Mouse (Mus musculus) neural tube, embryonic 11.5 days (tissue): ENCODE data around the gene Myo15b. TPM values are rescaled to one million over a fixed set of nuclear protein-coding genes. Genes with fewer than 3 reads are reported as not detected.

ENCODE experiments used
- ATAC-seq: fragments of 200-750 bp; cut with Nextera tagmentation; 2 replicates; pipeline ENCODE4 v1.8.0; 2017; ENCODE audit warnings: moderate number of reproducible peaks, mild to moderate bottlenecking, moderate TSS enrichment, moderate library complexity; ENCODE audit not compliant: insufficient read depth, low FRiP score, low TSS enrichment
- DNase-seq: peaks from one replicate; pipeline ENCODE4 v3.0.0-alpha.2; 2015; ENCODE audit warnings: low spot score
- H3K27ac ChIP-seq: fragments of 300-500 bp; sonication (generic); 2 replicates; pipeline ENCODE4 v1.5.1; 2014; ENCODE audit warnings: low read depth, mild to moderate bottlenecking, low read length
- H3K27me3 ChIP-seq: fragments of 300-500 bp; sonication (generic); 2 replicates; pipeline ENCODE4 v1.6.1; 2014; ENCODE audit warnings: mild to moderate bottlenecking, low read length, mixed read lengths; ENCODE audit not compliant: control insufficient read depth, insufficient read depth
- H3K36me3 ChIP-seq: fragments of 300-500 bp; sonication (generic); 2 replicates; pipeline ENCODE4 v1.6.1; 2014; ENCODE audit warnings: mild to moderate bottlenecking, low read length, moderate library complexity, mixed read lengths; ENCODE audit not compliant: control insufficient read depth, insufficient read depth
- H3K4me1 ChIP-seq: fragments of 300-500 bp; sonication (generic); 2 replicates; pipeline ENCODE4 v1.6.1; 2014; ENCODE audit warnings: low read length, mixed read lengths; ENCODE audit not compliant: control insufficient read depth, insufficient read depth
- H3K4me2 ChIP-seq: fragments of 300-500 bp; sonication (generic); 2 replicates; pipeline ENCODE4 v1.6.1; 2014; ENCODE audit warnings: low read depth, mild to moderate bottlenecking, moderate library complexity
- H3K4me3 ChIP-seq: fragments of 300-500 bp; sonication (generic); 2 replicates; pipeline ENCODE4 v1.5.1; 2014; ENCODE audit warnings: low read depth, low read length
- H3K9ac ChIP-seq: fragments of 300-500 bp; sonication (generic); 2 replicates; pipeline ENCODE4 v1.6.1; 2014; ENCODE audit warnings: mild to moderate bottlenecking, low read length
- H3K9me3 ChIP-seq: fragments of 300-500 bp; sonication (generic); 2 replicates; pipeline ENCODE4 v1.6.1; 2016; ENCODE audit warnings: low read length; ENCODE audit not compliant: control insufficient read depth
- WGBS: fragments of 180-500 bp; shearing (Covaris S2); extraction: QIAGEN DNeasy Blood & Tissue Kit; methylation state at CpG from one replicate; pipeline ENCODE4 v1.1.7; 2014; 5-methylcytosine and 5-hydroxymethylcytosine counted together
- polyA plus RNA-seq: library from polyadenylated mRNA; unstranded; fragments of >200 nt; fragmentation: Nextera tagmentation; extraction: Ambion mirVana; gene quantifications from 2 replicates; pipeline ENCODE4 v1.2.1, GENCODE M21; 2014

Myo15b gene
- polyA plus RNA-seq, 1 experiment from 2014 or later: 0.13 TPM

- Histone ChIP-seq H3K4me3 (no peak overlapping the region), H3K36me3 (no peaks in the 10 kb centered on the region), H3K4me1 (no peaks in the 10 kb centered on the region), H3K9ac (no peak overlapping the region), H3K9me3 (no peaks in the 10 kb centered on the region), H3K4me2 (no peak overlapping the region), H3K27ac (no peak overlapping the region), H3K27me3 (no peaks in the 10 kb centered on the region)
- DNase-seq (no peak), ATAC-seq (no peak)
- 84% methylated on average over 3 of the region's 3 CpGs for WGBS
Measured at GRCm38 (mm10) chr11:115906116-115906515, 47.9 kb downstream of the Myo15b start.

DNA sequence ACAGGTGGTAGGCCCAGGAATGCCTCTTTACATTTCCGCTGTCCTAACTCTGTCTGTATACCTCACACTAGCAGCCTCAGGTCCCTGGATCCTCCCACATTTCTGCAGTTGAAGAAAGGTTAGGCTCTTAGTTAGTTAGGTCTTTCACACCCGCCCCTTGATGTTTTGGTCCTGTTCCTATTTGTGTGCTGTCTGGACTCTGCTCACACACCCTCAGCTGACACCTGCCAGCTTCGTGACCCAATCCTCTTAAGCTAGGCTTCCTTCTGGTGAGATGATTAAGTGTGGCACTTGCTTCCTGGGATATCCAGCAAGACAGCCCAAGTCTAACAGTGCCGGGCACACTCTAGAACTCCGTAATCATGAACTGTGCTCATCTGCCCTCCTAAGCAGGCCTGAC lies 48.3 kb downstream of the Myo15b start:
- no peak overlapping the region for H3K4me3 ChIP-seq
- H3K4me2 ChIP-seq: no peak overlapping the region
- no peaks in the 10 kb centered on the region for H3K9me3 ChIP-seq
- H3K9ac ChIP-seq: no peak overlapping the region
- ATAC-seq (no peak), DNase-seq (no peak)
- 89% methylated on average over 5 of the region's 5 CpGs for WGBS
- no peaks in the 10 kb centered on the region for H3K27me3 ChIP-seq
- H3K4me1 ChIP-seq: no peaks in the 10 kb centered on the region
- no peaks in the 10 kb centered on the region for H3K36me3 ChIP-seq
- no peak overlapping the region for H3K27ac ChIP-seq

GRCm38 (mm10) chr11:115911134-115911561 lies 52.9 kb downstream of the Myo15b start:
- 96% methylated on average over 5 of the region's 5 CpGs for WGBS
- no peaks in the 10 kb centered on the region for H3K4me1 ChIP-seq
- H3K9ac ChIP-seq: no peak overlapping the region
- no peaks in the 10 kb centered on the region for H3K27me3 ChIP-seq
- DNase-seq (no peak), ATAC-seq (no peak)
- no peak overlapping the region for H3K27ac ChIP-seq
- no peak overlapping the region for H3K4me3 ChIP-seq
- no peak overlapping the region for H3K4me2 ChIP-seq
- no peaks in the 10 kb centered on the region for H3K36me3 ChIP-seq
- H3K9me3 ChIP-seq: no peaks in the 10 kb centered on the region

DNA sequence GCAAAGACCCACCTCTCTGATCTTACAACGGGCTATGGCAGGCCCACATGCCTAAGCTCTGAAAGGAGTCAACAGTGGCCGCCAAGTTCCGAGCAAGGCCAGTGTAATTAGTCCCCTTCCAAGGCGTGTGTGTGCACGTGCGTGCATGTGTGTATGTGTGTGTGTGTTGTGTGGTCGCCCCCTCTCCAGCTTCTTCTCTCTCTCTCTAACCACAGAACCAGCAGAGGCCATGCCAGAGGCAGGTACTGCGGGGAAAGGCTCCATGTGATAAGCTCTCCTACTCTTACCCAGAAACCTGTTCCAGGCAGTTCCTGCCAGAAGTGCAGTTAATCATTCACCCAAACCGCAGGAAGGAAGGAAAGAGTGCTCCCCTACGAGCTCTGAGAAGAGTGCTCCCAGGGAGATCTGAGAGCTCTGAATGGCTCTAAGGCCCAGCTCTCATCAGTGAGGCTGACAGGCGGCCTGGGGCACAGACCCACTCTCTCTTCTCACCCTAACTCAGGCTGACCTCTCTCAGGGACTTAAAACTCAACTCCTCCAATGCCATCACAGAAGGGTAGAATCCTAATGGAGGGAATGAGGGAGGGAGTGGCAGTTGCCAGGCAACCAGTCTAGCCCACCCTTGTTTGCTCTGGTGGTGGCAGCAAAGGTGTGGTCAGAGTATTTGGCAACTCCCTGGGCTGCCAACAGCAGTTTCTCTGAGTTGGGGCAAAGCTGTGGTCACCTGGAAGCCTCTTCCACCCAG lies 53.6 kb downstream of the Myo15b start, which contains the start of gene Smim6:
Gene Smim6, plus strand, starts transcription at position 386 of the 745 bp plus-strand sequence.
- Histone ChIP-seq H3K9ac (no peak within 1 kb of the TSS), H3K4me2 (no peak within 1 kb of the TSS), H3K9me3 (no peaks in the 10 kb centered on the region), H3K27ac (no peak within 1 kb of the TSS), H3K36me3 (no peaks in the 10 kb centered on the region), H3K4me3 (no peak within 1 kb of the TSS), H3K4me1 (no peaks in the 10 kb centered on the region), H3K27me3 (no peaks in the 10 kb centered on the region)
- DNase-seq (no peak), ATAC-seq (no peak)
- 82% methylated on average over 11 of the region's 11 CpGs for WGBS

DNA sequence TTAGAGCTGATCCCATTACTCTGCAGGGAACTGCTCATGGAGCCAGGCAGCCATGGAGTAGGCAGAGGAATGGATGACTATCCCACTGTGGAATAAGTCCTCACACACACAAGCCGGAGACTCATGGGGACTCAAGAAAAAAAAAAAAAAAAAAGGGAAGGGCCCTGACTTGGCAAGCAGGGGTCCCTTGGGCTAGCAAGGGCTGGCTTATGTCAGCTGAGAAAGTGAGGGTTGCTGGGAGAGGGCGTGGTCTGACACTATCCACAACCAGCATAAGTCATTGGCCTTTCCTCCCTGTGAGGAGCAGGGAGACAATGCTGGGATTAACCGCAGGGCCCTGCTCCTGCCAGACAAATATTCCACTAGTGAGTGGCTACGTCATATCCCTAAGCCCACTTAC lies 58.4 kb downstream of the Myo15b start:
- 94% methylated on average over 4 of the region's 4 CpGs for WGBS
- no peaks in the 10 kb centered on the region for H3K9me3 ChIP-seq
- H3K27ac ChIP-seq: no peak overlapping the region
- no peaks in the 10 kb centered on the region for H3K4me1 ChIP-seq
- H3K27me3 ChIP-seq: no peaks in the 10 kb centered on the region
- no peaks in the 10 kb centered on the region for H3K36me3 ChIP-seq
- no peak overlapping the region for H3K4me3 ChIP-seq
- H3K9ac ChIP-seq: no peak overlapping the region
- DNase-seq: no peak
- no peak overlapping the region for H3K4me2 ChIP-seq
- ATAC-seq: no peak

GRCm38 (mm10) chr11:115918637-115919036 lies 60.4 kb downstream of the Myo15b start:
- no peak for DNase-seq
- Histone ChIP-seq H3K9ac (no peak overlapping the region), H3K9me3 (no peaks in the 10 kb centered on the region), H3K4me2 (no peak overlapping the region), H3K27ac (no peak overlapping the region), H3K36me3 (no peaks in the 10 kb centered on the region), H3K27me3 (no peaks in the 10 kb centered on the region), H3K4me3 (no peak overlapping the region), H3K4me1 (no peaks in the 10 kb centered on the region)
- no peak for ATAC-seq
- WGBS: 86% methylated on average over 5 of the region's 5 CpGs

- no peaks in the 10 kb centered on the region for H3K36me3 ChIP-seq
- no peak for ATAC-seq
- DNase-seq: no peak
Measured at GRCm38 (mm10) chr11:115919073-115919472, 60.9 kb downstream of the Myo15b start.

DNA sequence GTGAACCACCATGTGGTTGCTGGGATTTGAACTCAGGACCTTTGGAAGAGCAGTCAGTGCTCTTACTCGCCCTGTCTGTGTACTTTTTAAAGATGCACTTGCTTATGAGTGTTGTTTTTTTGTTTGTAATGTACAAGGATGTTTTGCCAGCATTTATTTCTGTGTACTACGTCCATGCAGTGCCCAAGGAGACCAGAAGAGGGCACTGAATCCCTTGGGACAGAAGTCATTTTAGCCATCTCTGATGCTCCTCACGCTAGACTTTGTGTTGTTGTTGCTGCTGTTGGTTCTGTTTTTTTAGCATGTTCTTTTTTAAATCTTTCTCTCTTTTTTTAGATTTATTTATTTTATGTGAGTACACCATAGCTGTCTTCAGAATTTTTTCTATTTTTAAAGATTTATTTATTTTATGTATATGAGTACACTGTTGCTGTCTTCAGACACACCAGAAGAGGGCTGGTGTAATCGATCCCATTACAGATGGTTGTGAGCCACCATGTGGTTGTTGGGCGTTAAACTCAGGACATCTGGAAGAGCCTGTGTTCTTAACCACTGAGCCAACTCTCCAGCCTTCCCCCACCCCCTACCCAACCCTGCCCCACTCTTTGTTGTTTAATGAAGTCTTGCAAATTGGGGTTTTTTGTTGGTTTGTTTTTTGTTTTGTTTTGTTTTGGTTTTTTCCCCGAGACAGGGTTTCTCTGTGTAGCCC lies 62.1 kb downstream of the Myo15b start:
- no peaks in the 10 kb centered on the region for H3K9me3 ChIP-seq
- H3K9ac ChIP-seq: no peak overlapping the region
- DNase-seq (peak; percentile 23), ATAC-seq (no peak)
- no peaks in the 10 kb centered on the region for H3K4me1 ChIP-seq
- H3K27me3 ChIP-seq: no peaks in the 10 kb centered on the region
- no peaks in the 10 kb centered on the region for H3K36me3 ChIP-seq
- no peak overlapping the region for H3K4me3 ChIP-seq
- WGBS: 52% methylated on average over 6 of the region's 6 CpGs
- no peak overlapping the region for H3K27ac ChIP-seq
- no peak overlapping the region for H3K4me2 ChIP-seq

More at GRCm38 (mm10) chr11:115919073-115919472, 60.9 kb downstream of the Myo15b start:
- WGBS: 92% methylated on average over 5 of the region's 5 CpGs
- H3K4me3 ChIP-seq: no peak overlapping the region
- no peak overlapping the region for H3K9ac ChIP-seq
- no peaks in the 10 kb centered on the region for H3K9me3 ChIP-seq
- H3K4me2 ChIP-seq: no peak overlapping the region
- H3K4me1 ChIP-seq: no peaks in the 10 kb centered on the region
- H3K27ac ChIP-seq: no peak overlapping the region
- no peaks in the 10 kb centered on the region for H3K27me3 ChIP-seq

DNA sequence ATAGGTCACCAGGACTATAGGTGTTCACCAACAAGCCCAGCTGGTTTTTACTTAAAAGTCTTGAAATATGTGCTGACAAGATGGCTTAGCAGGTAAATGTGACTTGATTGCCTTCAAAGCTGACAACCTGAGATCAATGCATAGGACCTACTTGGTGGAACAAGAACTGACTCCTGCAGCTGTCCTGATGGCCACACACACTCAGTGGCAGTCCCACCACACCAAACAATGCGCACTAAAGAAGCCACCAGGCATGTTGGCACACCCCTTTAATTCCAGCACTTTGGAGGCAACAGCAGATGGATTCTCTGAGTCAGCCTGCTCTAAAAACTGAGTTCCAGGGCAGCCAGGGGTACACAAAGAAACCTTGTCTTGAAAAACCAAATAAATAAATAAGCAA lies 63.8 kb downstream of the Myo15b start:
- H3K4me3 ChIP-seq: no peak overlapping the region
- no peak overlapping the region for H3K27ac ChIP-seq
- ATAC-seq: no peak
- H3K27me3 ChIP-seq: no peaks in the 10 kb centered on the region
- H3K4me1 ChIP-seq: no peaks in the 10 kb centered on the region
- no peaks in the 10 kb centered on the region for H3K36me3 ChIP-seq
- no peaks in the 10 kb centered on the region for H3K9me3 ChIP-seq
- no peak overlapping the region for H3K9ac ChIP-seq
- no peak for DNase-seq
- 88% methylated on average over 1 of the region's 1 CpGs for WGBS
- no peak overlapping the region for H3K4me2 ChIP-seq
